Mouse (Mus musculus) testis, adult 2 months (tissue): Measurements from ENCODE around the gene Arhgap31.

Source experiments
- CTCF ChIP-seq: fragments of 200-500 bp; IDR thresholded peaks from 2 replicates; pipeline ENCODE4 v1.5.1; 2012; ENCODE audit warnings: low read depth, mild to moderate bottlenecking, inconsistent platforms, low read length, moderate library complexity; ENCODE audit not compliant: control insufficient read depth, insufficient read depth, insufficient replicate concordance
- POLR2A ChIP-seq: fragments of 200-500 bp; IDR thresholded peaks from 2 replicates; pipeline ENCODE4 v1.6.1; 2012; ENCODE audit warnings: low read depth, mild to moderate bottlenecking, inconsistent platforms, low read length, moderate library complexity; ENCODE audit not compliant: control insufficient read depth

- TF ChIP-seq CTCF = no peak
- no peak for TF ChIP-seq POLR2A
These were observed 11.4 kb downstream of the Arhgap31 start for GRCm38 (mm10) chr16:38701492-38702185.
